Mouse (Mus musculus): ENCODE results near the gene Pabpn1. TPM values are rescaled to one million over a fixed set of nuclear protein-coding genes. Genes with fewer than 3 reads are reported as not detected.

Gene Pabpn1
- total RNA-seq, 2 experiments from 2014 or later: 167 to 173 TPM

DNA sequence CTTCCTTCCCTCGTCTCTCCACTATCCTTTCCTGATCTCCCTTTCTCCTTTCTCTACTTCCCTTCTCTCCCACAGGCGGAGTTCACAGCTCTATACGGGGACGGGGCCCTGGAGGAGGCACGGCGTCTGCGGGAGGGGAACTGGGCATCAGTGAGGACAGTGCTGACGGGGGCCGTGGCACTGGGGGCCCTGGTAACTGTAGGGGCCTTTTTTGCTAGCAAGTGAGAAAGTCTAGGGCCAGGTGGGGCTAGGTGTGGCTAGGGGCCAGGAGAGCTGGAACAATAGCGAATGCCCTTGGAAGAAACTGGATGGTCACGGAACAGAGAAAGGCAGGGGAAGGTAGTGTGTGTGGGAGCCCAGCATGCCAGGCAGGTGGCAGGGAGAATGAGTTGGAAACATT lies 7.0 kb upstream of the Pabpn1 start:
- DNase-seq: no peak

DNA sequence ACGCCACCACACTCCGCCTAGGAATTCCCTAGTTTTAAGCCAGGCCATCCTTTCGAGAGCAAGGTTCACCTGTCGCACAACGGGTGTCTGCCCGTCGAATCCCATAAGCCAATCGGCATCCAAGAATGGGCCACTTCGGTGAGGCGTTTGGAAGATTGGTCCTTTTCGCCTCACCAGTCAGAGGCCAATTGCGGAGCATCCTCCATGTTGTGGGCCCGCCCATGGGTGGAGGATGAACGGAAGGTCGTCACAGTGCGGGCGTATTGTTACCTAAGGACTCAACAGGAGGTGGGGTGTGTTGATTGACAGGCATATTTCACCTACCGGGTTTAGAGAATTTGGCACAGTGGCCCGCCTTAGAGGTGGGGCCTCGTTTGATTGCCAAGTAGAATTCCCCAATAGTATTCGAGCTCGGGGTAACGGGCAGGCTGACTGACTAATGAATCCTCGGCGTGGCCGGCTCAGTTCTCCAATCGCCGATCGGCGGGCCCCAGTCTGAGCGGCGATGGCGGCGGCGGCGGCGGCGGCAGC lies 1.4 kb downstream of the Pabpn1 start:
- peak; percentile 96 to 97 for DNase-seq

DNA sequence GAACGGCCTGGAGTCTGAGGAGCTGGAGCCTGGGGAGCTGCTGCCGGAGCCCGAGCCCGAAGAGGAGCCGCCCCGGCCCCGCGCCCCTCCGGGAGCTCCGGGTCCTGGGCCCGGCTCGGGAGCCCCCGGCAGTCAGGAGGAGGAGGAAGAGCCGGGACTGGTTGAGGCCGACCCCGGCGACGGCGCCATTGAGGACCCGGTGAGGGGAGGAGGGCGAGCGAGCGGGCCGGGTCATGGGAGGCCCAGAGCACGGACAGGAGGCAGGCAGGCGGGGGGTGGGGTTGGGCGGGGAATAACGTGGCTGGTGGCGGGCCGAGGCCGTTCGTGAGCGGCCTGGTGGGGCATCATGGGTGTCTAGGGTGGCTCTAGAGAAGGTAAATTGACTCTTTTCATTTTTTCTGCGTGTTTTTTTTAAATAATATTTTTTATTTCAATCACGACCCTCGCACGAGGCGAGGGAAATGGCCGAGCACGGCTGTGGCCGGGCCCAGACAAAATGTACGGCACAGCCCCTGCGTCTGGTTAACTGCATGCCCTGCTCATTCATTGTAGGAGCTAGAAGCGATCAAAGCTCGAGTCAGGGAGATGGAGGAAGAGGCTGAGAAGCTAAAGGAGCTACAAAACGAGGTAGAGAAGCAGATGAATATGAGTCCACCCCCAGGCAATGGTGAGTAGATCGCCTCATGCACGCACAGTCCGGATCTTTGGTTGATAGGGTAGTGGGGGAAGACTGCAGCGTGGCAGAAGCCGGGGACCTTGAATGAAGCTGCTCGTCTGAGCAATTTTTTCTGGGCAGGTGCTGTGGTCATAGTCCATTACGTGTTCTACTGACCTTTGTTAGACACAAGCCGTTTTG lies 2.2 kb downstream of the Pabpn1 start:
- peak; percentile 77 to 82 for DNase-seq

GRCm38 (mm10) chr14:54897445-54897844 lies 5.1 kb downstream of the Pabpn1 start:
- DNase-seq: no peak

DNA sequence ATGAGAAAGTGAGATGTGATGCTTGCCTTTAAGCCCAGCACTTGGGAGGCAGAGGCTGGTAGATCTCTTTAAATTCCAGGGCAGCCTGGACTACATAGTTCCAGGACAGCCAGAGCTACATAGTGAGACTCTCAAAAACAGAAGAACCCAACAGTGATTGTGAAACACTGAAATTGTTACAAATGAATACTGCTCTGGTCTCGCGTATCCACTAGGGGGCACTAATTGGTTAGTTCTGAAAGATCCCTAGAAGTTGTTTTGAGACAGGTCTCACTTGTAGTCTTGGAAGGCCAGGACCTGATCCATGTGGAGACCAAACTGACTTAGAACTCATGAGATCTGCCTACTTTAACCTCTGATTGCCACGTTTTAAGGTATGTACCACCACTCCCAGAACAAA lies 8.1 kb downstream of the Pabpn1 start:
- DNase-seq: peak; percentile 58 to 70

DNA sequence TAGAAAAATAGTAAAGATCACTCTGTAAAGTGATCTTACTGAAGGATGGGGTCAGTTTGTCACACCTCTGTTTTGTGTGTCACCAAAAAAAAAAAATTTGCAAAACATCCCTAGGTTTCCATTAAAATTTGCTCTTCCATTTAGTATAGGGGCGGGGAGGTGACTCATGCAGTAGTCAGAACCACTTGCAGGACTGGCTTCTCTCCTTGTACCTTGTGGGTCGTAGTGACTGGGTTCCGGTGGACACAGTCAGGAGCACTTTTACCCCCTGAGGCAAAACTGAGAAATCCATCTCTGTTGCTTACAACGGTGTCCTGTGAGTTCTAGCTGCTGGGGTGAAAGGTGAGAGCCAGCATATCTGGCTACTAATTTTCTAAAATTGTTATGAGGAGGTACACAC lies 11.3 kb downstream of the Pabpn1 start:
- no peak for DNase-seq

GRCm38 (mm10) chr14:54908682-54909081 lies 16.4 kb downstream of the Pabpn1 start:
- no peak for DNase-seq

GRCm38 (mm10) chr14:54912109-54912850 lies 20.0 kb downstream of the Pabpn1 start:
- DNase-seq: peak in 1 of 2 experiments; percentile 46

- peak; percentile 76 to 84 for DNase-seq
Measured at GRCm38 (mm10) chr14:54912886-54913285, 20.6 kb downstream of the Pabpn1 start, which contains the start of gene Slc22a17. Gene Slc22a17 (minus strand): TSS chr14:54913132.

- no peak for DNase-seq
Measured at GRCm38 (mm10) chr14:54913343-54913742, 21.0 kb downstream of the Pabpn1 start.

DNA sequence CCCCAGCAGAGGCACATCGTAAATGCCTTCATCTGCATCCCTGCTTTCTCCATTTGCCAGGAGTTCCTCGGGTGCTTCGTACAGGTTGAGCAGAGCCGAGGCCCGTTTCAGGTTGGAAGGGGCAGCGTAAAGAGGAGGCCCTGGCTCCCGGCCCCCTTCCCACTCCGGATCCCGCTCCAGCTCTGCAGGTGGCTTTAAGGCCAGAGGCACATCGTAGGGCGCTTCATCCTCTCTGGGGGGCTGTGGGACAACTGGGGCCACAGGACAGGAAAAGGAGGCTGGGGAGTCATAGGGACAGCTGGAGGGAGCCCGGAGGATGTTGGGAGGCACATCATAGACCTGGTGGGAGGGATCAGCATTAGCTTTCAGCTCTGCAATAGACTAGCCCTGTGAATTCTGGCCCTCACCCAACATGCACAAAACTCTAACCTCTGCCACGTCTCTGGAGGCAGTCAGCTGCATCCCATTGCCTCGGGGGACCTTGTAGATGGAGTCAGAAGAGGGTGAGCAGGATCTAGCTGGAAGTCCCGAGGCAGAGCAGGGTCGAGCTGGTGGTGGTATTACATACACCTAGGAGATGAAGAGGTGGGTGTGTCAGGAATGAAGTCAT lies 27.9 kb downstream of the Pabpn1 start:
- no peak for DNase-seq

DNA sequence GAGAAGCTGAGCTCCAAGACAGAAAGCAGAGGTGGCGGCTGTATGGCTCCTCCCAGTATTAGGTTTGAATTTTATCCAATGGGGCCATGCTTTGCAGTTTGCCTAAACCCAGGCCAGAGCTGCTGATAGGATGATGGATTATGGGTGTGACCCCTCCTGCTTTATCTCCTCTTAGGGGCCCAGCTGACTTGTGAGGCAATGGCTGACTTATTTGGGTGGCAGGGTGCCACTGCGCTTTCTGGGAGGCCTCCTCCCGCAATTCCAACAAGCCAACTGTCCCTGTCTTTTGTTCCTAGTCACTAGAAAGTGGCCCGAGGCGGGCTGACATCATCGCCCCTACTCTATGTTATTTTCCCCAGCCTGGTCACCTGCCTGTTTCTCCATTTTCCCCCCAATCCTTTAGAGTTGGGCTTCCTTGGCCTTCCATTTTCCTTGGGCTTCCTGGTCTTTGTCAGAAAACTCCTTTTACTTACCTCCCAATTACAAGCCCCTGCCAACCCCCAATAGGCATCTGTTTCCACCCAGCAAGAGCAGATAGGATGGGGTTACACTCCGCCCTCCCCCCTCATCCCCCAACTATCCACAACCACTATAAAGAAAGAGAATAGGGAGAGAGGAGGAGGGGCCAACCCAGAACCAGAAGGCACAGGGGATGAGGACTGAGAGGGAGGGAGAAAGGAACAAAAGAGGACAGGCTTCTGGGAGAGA lies 32.5 kb downstream of the Pabpn1 start:
- DNase-seq: no peak

DNA sequence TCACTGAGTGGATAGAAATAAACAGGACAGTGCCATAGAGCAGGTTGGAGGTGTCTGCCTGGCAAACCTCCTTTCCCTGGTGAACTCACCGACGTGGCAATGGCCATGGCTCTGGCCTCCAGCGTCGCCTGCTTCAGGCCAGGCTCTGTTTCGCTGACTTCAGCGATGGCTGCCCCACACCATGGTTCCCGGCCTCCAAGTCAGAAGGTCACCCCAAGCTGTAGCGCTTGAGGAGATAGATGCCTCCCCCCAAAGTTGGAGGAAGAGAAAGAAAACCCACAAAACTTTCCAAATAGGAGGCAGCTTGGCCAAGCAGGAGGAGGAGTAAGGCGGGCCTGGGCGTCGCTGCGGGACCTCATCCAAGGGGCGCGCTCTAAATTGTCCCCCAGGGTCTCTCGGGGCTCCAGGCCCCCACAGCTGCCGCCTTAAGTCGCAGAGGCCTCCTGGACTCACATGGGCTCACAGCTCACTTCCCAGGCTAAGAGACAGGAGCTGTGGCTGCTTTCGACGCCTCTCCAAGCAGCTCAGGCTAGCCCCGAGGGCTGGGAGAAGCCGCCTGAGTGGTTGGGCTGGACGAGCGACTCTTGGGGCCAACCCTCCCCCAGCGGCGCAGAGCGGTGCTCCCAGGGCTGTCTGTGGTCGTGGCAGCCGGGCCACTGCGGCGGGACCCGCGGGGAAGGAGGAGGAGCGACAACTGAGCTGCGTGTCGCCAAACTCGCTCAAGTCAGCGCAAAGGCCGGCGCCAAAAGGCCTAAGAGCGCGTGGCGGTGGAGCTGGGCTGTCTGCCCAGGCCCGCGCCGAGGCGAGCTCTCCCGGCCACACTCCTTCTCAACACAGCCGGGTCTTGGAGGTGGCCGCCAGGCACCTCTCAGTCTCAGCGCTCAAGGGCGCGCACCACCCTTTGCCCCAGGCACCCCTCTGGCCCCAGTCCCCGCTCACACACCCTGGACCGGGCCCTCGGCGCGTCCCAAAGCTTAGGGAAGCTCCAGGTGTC lies 33.3 kb downstream of the Pabpn1 start, which contains the start of gene Efs:
Efs (minus strand) TSS at position 778 of the 994 bp plus-strand sequence.
- DNase-seq: peak; percentile 51 to 62

DNA sequence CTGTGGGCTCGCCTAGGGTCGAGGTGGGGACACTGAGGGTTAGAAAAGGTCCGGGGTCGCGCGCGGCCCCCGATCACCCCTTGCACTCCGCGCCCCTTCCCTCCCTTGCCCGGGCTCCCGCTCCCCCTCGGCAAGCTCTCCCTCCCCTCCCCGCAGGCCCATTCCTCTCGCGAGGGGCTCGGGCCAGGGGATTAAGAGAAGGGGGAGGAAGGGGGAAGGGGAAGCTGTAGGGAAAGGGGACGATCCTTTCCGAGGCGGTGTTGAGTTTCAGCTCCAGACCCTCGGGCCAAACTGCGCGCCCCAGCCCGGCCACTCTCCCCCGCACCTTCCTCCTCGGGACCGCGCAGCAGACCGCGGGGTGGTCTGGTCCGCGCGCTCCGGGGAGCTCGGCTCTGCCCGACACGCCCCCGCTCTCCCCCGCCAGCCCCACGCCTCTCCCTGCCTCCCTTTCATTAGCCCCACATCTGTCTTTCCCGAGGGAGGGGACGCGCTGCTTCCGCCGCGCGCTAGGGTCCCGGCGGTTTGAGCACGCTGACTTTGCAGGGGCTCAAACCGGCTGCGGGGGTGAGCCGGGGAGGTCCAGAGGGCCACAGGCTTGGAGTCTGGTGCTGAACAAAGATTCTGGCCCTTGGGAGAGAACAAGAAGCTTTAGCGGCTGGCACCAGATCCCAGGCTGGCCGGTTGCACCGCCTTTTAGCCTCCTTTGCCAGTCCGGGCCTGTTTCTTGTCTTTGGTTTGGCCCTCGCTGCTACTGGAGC lies 34.3 kb downstream of the Pabpn1 start:
- DNase-seq: peak in 1 of 2 experiments; percentile 34

DNA sequence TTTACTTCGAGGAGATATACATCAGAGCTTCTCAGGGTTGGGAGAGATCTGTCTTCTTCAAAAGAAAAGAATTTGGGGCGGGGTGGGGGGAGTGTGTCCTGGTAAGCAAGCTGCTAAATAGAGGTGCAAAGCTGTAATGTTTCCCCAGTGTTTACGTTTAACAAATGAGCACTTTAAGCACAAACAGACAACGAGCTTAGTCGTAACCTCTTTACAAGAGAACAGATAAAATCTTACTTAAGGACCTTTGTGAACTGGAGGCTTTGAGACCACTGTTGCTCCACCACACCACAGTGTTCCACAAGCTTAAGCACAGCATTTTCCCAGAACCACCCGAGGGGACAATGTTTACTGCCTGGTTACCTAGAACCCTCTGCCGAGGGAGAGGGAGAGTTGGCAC lies 35.0 kb downstream of the Pabpn1 start:
- no peak for DNase-seq

DNA sequence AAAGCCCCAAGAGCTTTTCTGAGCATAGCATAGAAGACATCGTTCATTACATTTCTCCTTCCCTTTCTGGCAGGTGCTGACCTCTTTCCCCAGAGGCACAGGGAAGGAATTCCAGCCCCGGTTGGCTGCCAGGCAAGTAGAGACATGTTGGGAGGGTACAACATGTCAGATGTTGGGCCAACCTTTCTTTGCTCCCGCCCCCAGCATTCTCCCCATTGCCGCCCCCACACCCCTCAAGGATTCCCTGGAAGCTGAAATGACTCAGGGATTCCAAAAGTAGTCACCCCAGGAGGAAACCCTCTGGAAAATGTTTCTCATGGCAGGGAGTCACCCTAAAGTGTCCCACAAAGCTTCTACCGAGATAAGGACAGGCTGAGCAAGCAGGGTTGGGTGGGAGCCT lies 37.5 kb downstream of the Pabpn1 start:
- DNase-seq: no peak

GRCm38 (mm10) chr14:54930431-54930830 lies 38.1 kb downstream of the Pabpn1 start:
- DNase-seq: no peak

DNA sequence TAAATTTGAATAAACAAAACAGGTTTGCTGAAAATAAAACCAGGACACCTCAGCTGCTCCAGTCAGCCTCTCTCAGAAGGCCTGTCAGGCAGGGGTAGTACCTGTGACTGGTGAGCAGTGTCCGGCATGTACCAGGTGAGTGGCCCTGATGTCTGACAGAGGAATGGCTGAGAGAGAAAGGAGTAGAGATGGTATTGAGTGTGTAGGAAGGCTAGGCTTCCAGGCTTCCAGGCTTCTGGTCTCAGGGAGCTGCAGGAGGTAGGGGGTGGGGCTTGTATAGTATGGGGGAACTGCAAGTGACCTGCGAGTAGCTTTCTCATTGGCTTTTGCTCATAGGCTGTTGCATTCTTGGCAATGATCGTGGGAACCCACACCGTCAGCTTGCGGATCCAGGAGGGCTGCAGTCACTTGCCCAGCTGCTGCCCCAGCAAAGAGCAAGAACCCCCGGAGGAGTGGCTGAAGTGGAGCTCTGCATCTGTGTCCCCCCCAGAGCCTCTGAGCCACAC lies 40.4 kb downstream of the Pabpn1 start, which contains the start of gene Il25:
Il25 (plus strand) TSS at position 51 of the 506 bp plus-strand sequence.
- DNase-seq: no peak

Data from adrenal gland, postnatal 36 days (tissue).